Mouse (Mus musculus): ENCODE measurements around the gene Etl4. TPM values are rescaled to one million over a fixed set of nuclear protein-coding genes. Genes with fewer than 3 reads are reported as not detected.

Etl4 gene
- polyA plus RNA-seq, 1 experiment from 2014 or later: 32.2 TPM

GRCm38 (mm10) chr2:20748481-20748880 is 838.9 kb downstream of the Etl4 start:
- H3K4me2 ChIP-seq: no peak overlapping the region
- H3K36me3 ChIP-seq: peaks cover 5% of the 10 kb centered on the region; the same call in 1 of the 2 replicates
- H3K9me3 ChIP-seq: no peaks in the 10 kb centered on the region
- H3K27ac ChIP-seq: no peak overlapping the region
- no peak overlapping the region for H3K4me3 ChIP-seq (replicated peaks)
- H3K27me3 ChIP-seq (replicated peaks): no peaks in the 10 kb centered on the region
- ATAC-seq (ENCODE audit: insufficient read depth, low FRiP score, low read depth): no peak
- no peaks in the 10 kb centered on the region for H3K4me1 ChIP-seq
- no peak overlapping the region for H3K9ac ChIP-seq
- 56% methylated on average over 1 of the region's 1 CpGs for WGBS

DNA sequence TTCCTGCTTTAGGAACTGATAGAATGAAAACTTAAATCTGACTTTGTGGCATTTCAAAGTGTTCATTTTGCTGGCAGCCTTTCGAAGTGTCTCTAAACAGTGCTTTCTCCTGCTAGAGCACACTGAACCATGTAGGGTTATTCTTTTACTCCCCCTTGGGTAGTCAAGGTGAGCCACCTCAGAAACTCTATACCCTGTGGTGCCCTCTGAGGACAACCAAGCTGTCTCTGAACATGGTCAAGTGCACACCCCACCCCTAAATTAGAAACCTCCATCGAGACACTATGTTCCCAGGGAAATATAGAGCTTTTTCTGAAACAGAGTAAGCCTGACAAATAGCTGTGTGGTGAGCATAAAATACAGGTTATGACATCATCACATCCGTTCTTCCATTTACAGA is 840.1 kb downstream of the Etl4 start:
- H3K4me2 ChIP-seq: no peak overlapping the region
- ATAC-seq (ENCODE audit: insufficient read depth, low FRiP score, low read depth): no peak
- no peaks in the 10 kb centered on the region for H3K9me3 ChIP-seq
- H3K9ac ChIP-seq: no peak overlapping the region
- no peak overlapping the region for H3K4me3 ChIP-seq (replicated peaks)
- H3K4me1 ChIP-seq: no peaks in the 10 kb centered on the region
- H3K27ac ChIP-seq: no peak overlapping the region
- no peaks in the 10 kb centered on the region for H3K36me3 ChIP-seq
- WGBS: 83% methylated on average over 3 of the region's 3 CpGs
- no peaks in the 10 kb centered on the region for H3K27me3 ChIP-seq (replicated peaks)

GRCm38 (mm10) chr2:20753282-20754110 is 843.9 kb downstream of the Etl4 start:
- no peaks in the 10 kb centered on the region for H3K9me3 ChIP-seq
- peak; percentile 76 for ATAC-seq (ENCODE audit: insufficient read depth, low FRiP score, low read depth)
- H3K4me2 ChIP-seq: no peak overlapping the region
- H3K27ac ChIP-seq: peak overlapping the region; percentile 84
- no peaks in the 10 kb centered on the region for H3K36me3 ChIP-seq
- H3K4me3 ChIP-seq (replicated peaks): no peak overlapping the region
- no peak overlapping the region for H3K9ac ChIP-seq
- no peaks in the 10 kb centered on the region for H3K27me3 ChIP-seq (replicated peaks)
- WGBS: 69% methylated on average over 8 of the region's 8 CpGs
- H3K4me1 ChIP-seq: no peaks in the 10 kb centered on the region

DNA sequence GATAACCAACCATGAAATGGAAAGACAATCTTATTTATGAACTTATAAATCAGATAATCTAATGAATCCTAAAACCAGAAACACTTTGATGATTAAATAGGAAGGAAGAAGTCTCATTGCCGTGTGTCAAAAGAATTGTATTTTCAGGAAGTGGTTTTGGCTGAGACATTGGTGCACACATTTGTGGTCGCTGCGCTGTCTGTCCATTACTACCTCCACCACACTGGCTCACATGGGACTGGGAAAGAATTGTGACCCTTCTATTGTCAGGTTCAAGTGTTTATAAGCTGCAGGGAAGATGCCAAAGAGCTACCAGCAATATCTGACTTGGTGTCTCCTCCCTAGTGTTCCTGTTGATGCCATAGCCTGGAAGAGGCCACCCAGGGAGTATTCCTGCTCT is 847.4 kb downstream of the Etl4 start:
- 81% methylated on average over 3 of the region's 3 CpGs for WGBS
- no peak overlapping the region for H3K4me2 ChIP-seq
- no peak for ATAC-seq (ENCODE audit: insufficient read depth, low FRiP score, low read depth)

DNA sequence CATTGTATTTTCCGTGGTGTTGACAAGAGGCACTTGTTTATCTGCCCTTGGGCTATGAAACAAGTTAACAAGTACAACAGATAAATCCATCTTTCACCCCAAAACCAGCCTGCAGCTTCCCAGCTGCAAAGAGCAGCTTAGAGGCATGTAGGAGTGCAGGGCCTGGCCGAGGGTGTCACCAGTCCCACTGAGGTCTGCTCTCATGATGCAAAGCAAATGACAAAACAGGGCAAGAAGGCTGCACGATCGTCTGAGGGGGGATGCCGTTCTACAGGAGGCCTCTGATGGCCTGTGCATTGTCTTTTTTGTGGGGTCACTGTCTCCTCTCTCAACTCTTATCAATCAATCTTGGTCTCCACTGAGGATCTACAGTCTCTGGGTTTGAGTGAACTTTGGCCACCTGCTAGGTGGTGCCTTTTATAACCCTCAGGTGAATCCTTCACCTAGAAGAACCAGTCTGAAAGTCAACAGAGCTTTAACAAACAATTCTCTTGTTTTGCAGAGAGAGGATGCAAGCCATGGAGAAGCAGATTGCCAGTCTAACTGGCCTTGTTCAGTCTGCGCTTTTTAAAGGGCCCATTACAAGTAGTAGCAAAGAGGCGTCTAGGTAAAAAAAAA is 849.6 kb downstream of the Etl4 start:
- no peak overlapping the region for H3K9ac ChIP-seq
- no peaks in the 10 kb centered on the region for H3K27me3 ChIP-seq (replicated peaks)
- 69% methylated on average over 7 of the region's 7 CpGs for WGBS
- ATAC-seq (ENCODE audit: insufficient read depth, low FRiP score, low read depth): no peak
- no peak overlapping the region for H3K4me2 ChIP-seq
- H3K4me1 ChIP-seq: no peaks in the 10 kb centered on the region
- no peaks in the 10 kb centered on the region for H3K9me3 ChIP-seq
- H3K4me3 ChIP-seq (replicated peaks): no peak overlapping the region
- H3K36me3 ChIP-seq: no peaks in the 10 kb centered on the region
- no peak overlapping the region for H3K27ac ChIP-seq

More for the DNA sequence above, 847.4 kb downstream of the Etl4 start:
- H3K27ac ChIP-seq: no peak overlapping the region
- no peak overlapping the region for H3K4me3 ChIP-seq (replicated peaks)
- no peaks in the 10 kb centered on the region for H3K4me1 ChIP-seq
- no peaks in the 10 kb centered on the region for H3K27me3 ChIP-seq (replicated peaks)
- H3K9ac ChIP-seq: no peak overlapping the region
- H3K36me3 ChIP-seq: no peaks in the 10 kb centered on the region
- H3K9me3 ChIP-seq: no peaks in the 10 kb centered on the region

- Histone ChIP-seq H3K9me3 (no peaks in the 10 kb centered on the region), H3K4me1 (no peaks in the 10 kb centered on the region), H3K9ac (no peak overlapping the region), H3K4me3 (replicated peaks) (no peak overlapping the region), H3K27ac (no peak overlapping the region), H3K4me2 (no peak overlapping the region), H3K27me3 (replicated peaks) (no peaks in the 10 kb centered on the region), H3K36me3 (no peaks in the 10 kb centered on the region)
- 82% methylated on average over 5 of the region's 5 CpGs for WGBS
- ATAC-seq (ENCODE audit: insufficient read depth, low FRiP score, low read depth): no peak
These were observed 851.7 kb downstream of the Etl4 start for GRCm38 (mm10) chr2:20761320-20761719.

DNA sequence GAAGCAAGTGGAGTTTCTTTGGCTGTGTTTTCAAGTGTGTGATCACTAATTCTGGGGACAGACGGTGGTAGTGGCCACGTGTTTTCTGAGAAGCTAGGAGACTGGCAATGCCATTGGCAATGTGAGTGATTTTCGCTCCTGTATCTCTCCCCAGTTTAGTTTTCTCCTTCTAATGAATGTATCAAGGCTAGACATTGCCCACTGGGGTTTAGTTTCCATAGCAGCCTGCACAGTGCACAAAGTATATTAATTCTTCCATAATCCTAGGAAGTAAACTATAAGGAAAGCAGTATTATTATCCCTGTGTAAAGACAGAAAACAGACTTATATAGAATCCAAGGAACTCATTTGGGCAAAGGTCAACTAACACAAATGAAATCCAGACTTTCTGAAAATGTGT is 852.2 kb downstream of the Etl4 start:
- Histone ChIP-seq H3K9ac (no peak overlapping the region), H3K36me3 (no peaks in the 10 kb centered on the region), H3K27me3 (replicated peaks) (no peaks in the 10 kb centered on the region), H3K4me3 (replicated peaks) (no peak overlapping the region), H3K27ac (no peak overlapping the region), H3K4me2 (no peak overlapping the region), H3K9me3 (no peaks in the 10 kb centered on the region), H3K4me1 (no peaks in the 10 kb centered on the region)
- ATAC-seq (ENCODE audit: insufficient read depth, low FRiP score, low read depth): no peak
- WGBS: 88% methylated on average over 3 of the region's 3 CpGs

DNA sequence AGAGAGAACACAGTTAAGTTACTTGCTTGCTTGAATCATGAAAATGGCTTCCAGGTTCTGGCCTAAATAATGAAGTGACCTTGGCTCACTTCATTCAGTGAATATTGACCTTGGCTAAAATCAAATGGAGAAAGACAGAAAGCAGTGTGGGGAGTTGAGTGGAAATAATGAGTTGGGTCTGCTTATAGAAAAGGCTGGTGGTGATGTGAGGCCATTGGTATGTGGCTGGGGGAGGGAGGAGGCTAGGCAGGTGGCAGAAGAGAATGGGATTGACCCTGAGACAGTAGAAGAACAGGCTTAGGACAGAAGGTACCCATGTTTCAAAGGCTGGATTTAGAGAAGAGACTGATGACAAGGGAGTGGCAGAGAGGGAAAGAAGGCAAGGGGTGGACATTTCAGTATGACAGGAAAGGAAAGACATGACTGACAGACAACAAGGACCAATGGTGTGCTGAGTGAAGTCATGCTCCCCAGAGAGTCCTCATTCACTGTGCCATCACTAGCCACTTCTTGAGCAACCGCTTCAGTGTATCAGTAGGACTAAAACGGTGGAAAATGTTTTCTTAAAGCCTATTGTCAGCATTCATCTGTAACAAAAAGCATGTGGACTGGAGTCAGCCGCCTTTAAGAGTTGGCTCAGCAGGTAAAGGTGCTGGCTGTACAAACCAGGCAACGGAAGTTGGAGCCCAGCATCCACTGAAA is 854.1 kb downstream of the Etl4 start:
- Histone ChIP-seq H3K4me1 (no peaks in the 10 kb centered on the region), H3K27ac (no peak overlapping the region), H3K36me3 (0 out of 2 replicates have a peak, but pooled peaks cover 6% of the 10 kb centered on the region), H3K9ac (no peak overlapping the region), H3K4me2 (no peak overlapping the region), H3K4me3 (replicated peaks) (no peak overlapping the region), H3K27me3 (replicated peaks) (no peaks in the 10 kb centered on the region), H3K9me3 (no peaks in the 10 kb centered on the region)
- ATAC-seq (ENCODE audit: insufficient read depth, low FRiP score, low read depth): no peak
- WGBS: 75% methylated on average over 4 of the region's 4 CpGs

DNA sequence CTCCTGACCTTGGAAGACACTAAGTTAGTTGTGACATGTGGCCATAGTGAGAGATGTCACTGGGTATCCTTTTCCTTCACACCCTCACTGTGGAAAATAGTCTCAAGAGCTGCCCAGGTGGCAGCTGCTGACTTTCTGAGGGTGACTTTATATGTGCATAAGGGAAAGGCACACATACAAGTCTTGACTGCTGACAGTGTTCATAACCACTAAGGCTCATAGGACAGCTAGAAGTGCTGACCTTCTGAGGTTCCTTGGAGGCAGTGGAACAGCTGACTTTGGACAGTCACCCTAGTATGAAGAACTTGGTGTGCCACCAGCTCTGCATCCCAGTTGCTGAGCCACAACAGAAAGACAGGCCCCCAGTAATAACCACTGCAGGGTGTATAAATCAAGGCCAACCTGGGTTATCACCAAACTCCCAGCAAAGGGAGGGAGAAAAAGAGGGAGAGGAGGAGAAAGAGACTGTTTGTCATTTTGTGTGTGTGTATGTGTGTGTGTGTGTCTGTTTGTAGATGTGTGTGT is 855.0 kb downstream of the Etl4 start:
- H3K9ac ChIP-seq: no peak overlapping the region
- no peak for ATAC-seq (ENCODE audit: insufficient read depth, low FRiP score, low read depth)
- H3K4me2 ChIP-seq: no peak overlapping the region
- no peaks in the 10 kb centered on the region for H3K27me3 ChIP-seq (replicated peaks)
- H3K4me3 ChIP-seq (replicated peaks): no peak overlapping the region
- no peak overlapping the region for H3K27ac ChIP-seq
- H3K36me3 ChIP-seq: 0 out of 2 replicates have a peak, but pooled peaks cover 6% of the 10 kb centered on the region
- no peaks in the 10 kb centered on the region for H3K4me1 ChIP-seq
- H3K9me3 ChIP-seq: no peaks in the 10 kb centered on the region

DNA sequence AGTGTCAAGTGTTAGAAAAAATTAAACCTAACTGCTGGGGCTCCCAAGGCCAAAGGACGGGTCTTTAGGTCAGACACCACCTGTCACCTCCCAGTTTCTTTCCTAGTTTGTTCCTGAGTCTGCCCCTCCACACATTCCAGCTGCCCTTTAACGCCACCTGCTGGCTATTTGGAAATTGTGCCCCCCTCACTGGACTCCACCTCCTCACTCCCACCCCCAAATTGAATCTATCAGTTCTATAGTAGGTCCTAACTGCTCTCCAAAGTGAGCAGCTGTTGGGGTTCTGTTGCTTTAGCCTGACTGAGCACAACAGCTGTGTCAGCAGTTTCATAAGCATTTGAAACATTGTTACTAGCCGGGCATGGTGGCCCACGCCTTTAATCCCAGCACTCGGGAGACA is 859.1 kb downstream of the Etl4 start:
- Histone ChIP-seq H3K27ac (no peak overlapping the region), H3K4me2 (no peak overlapping the region), H3K9ac (no peak overlapping the region), H3K4me1 (no peaks in the 10 kb centered on the region), H3K4me3 (replicated peaks) (no peak overlapping the region), H3K9me3 (no peaks in the 10 kb centered on the region), H3K36me3 (0 out of 2 replicates have a peak, but pooled peaks cover 6% of the 10 kb centered on the region), H3K27me3 (replicated peaks) (no peaks in the 10 kb centered on the region)
- 67% methylated on average over 5 of the region's 5 CpGs for WGBS
- no peak for ATAC-seq (ENCODE audit: insufficient read depth, low FRiP score, low read depth)

DNA sequence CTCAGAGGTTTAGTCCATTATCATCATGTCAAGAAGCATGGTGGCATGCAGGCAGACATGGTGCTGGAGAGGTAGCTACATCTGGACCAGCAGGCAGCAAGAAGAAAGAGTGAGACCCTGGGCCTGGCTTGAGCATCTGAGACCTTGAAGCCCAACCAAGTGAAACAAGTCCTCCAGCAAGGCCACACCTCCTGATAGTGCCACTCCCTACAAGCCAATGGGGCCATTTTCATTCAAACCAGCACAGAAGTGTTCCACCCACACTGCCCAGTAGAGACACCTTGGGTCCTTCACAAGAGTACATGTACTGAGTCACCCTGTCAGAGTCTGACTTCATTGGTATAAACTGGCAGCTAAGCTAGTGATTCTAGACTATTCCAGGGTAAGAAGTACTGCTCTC is 860.6 kb downstream of the Etl4 start:
- H3K36me3 ChIP-seq: 0 out of 2 replicates have a peak, but pooled peaks cover 6% of the 10 kb centered on the region
- no peaks in the 10 kb centered on the region for H3K27me3 ChIP-seq (replicated peaks)
- no peak overlapping the region for H3K4me2 ChIP-seq
- ATAC-seq (ENCODE audit: insufficient read depth, low FRiP score, low read depth): no peak; the same call in 1 of the 2 replicates
- H3K9me3 ChIP-seq: no peaks in the 10 kb centered on the region
- H3K4me1 ChIP-seq: no peaks in the 10 kb centered on the region
- H3K4me3 ChIP-seq (replicated peaks): no peak overlapping the region
- H3K27ac ChIP-seq: no peak overlapping the region
- no peak overlapping the region for H3K9ac ChIP-seq

- H3K4me3 ChIP-seq (replicated peaks): no peak overlapping the region
- no peaks in the 10 kb centered on the region for H3K36me3 ChIP-seq
- no peaks in the 10 kb centered on the region for H3K9me3 ChIP-seq
- ATAC-seq (ENCODE audit: insufficient read depth, low FRiP score, low read depth): no peak
- no peaks in the 10 kb centered on the region for H3K27me3 ChIP-seq (replicated peaks)
- no peak overlapping the region for H3K9ac ChIP-seq
- H3K4me1 ChIP-seq: no peaks in the 10 kb centered on the region
- H3K4me2 ChIP-seq: no peak overlapping the region
- H3K27ac ChIP-seq: no peak overlapping the region
- 69% methylated on average over 2 of the region's 2 CpGs for WGBS
These were observed 864.9 kb downstream of the Etl4 start for GRCm38 (mm10) chr2:20774462-20774861.
